Comparison of ENCODE assay signal across 34 mouse cellular contexts in genomic region chr13:41382635-41383034, GRCm38 (mm10).
"Had no signal": no experiment of that assay in that cellular context is flagged by ENCODE, and none has a peak within 500 bp of the region (broad histone marks: within the 10 kb centered on the region; RNA-seq: fewer than 3 reads in every experiment).

No protein-coding gene starts in this region.

- ATAC-seq: hindbrain, embryonic 16.5 days; hindbrain, postnatal 0 days; intestine, embryonic 15.5 days; intestine, embryonic 16.5 days; intestine, postnatal 0 days had no signal

- H3K9me3 ChIP-seq: heart, embryonic 10.5 days; heart, embryonic 12.5 days; heart, embryonic 13.5 days; heart, embryonic 15.5 days; hindbrain, embryonic 10.5 days; hindbrain, embryonic 12.5 days; hindbrain, embryonic 13.5 days; hindbrain, embryonic 15.5 days; intestine, embryonic 15.5 days; kidney, embryonic 15.5 days had no signal

- H3K9ac ChIP-seq: heart, embryonic 12.5 days; heart, embryonic 13.5 days; heart, embryonic 15.5 days; hindbrain, embryonic 12.5 days; hindbrain, embryonic 13.5 days; hindbrain, embryonic 14.5 days; hindbrain, embryonic 15.5 days; intestine, embryonic 15.5 days; kidney, embryonic 15.5 days had no signal

- H3K27ac ChIP-seq: heart, embryonic 10.5 days; heart, embryonic 13.5 days; heart, embryonic 15.5 days; hindbrain, embryonic 10.5 days; hindbrain, embryonic 12.5 days; hindbrain, embryonic 13.5 days; hindbrain, embryonic 14.5 days; hindbrain, embryonic 15.5 days; hindbrain, postnatal 0 days; intestine, embryonic 15.5 days; kidney, embryonic 15.5 days; kidney, postnatal 0 days; layer of hippocampus, adult 2 months had no signal

- H3K4me3 ChIP-seq: heart, embryonic 10.5 days; heart, embryonic 12.5 days; heart, embryonic 13.5 days; heart, embryonic 15.5 days; hindbrain, embryonic 10.5 days; hindbrain, embryonic 12.5 days; hindbrain, embryonic 13.5 days; hindbrain, embryonic 15.5 days; intestine, embryonic 15.5 days; kidney, embryonic 15.5 days; layer of hippocampus, adult 2 months had no signal

- DNase-seq: heart, postnatal 10 days; heart, postnatal 14 days; heart, postnatal 36 days; heart, postnatal 4 days; kidney, adult 11 months; kidney, adult 18-20 months; kidney, adult 2 months; kidney, adult 8-10 months; kidney, adult 9 months; kidney, postnatal 10 days; kidney, postnatal 14 days; kidney, postnatal 25 days; kidney, postnatal 36 days; kidney, postnatal 4 days; layer of hippocampus, adult 9-11 months; layer of hippocampus, postnatal 36 days had no signal

- H3K27me3 ChIP-seq: heart, embryonic 12.5 days; hindbrain, embryonic 12.5 days; hindbrain, embryonic 15.5 days; intestine, embryonic 15.5 days; kidney, embryonic 15.5 days had no signal

- H3K4me1 ChIP-seq: heart, embryonic 13.5 days; hindbrain, embryonic 12.5 days; hindbrain, embryonic 15.5 days; intestine, embryonic 15.5 days; kidney, embryonic 15.5 days had no signal

- H3K4me2 ChIP-seq: heart, embryonic 11.5 days; heart, embryonic 12.5 days; heart, embryonic 13.5 days; heart, embryonic 15.5 days; hindbrain, embryonic 12.5 days; hindbrain, embryonic 13.5 days; hindbrain, embryonic 14.5 days; hindbrain, embryonic 15.5 days; intestine, embryonic 15.5 days; kidney, embryonic 15.5 days had no signal

- H3K36me3 ChIP-seq: heart, embryonic 10.5 days; heart, embryonic 12.5 days; heart, embryonic 13.5 days; heart, embryonic 15.5 days; hindbrain, embryonic 10.5 days; hindbrain, embryonic 12.5 days; hindbrain, embryonic 13.5 days; hindbrain, embryonic 15.5 days; intestine, embryonic 15.5 days; kidney, embryonic 15.5 days had no signal
